Mouse (Mus musculus) liver, embryonic 11.5 days (tissue): ENCODE data around the gene Rfx8. TPM values are rescaled to one million over a fixed set of nuclear protein-coding genes. Genes with fewer than 3 reads are reported as not detected.

Experiments used
- ATAC-seq: fragments of 200-750 bp; cut with Nextera tagmentation; replicated peaks from 2 replicates; pipeline ENCODE4 v1.8.0; 2017; ENCODE audit warnings: moderate number of reproducible peaks, mild to moderate bottlenecking, moderate TSS enrichment, moderate library complexity; ENCODE audit not compliant: low FRiP score
- DNase-seq: peaks from one replicate; pipeline ENCODE4 v3.0.0-alpha.2; 2017; ENCODE audit warnings: low spot score
- H3K27ac ChIP-seq: fragments of 300-500 bp; sonication (generic); 2 replicates; pipeline ENCODE4 v1.5.1; 2014; ENCODE audit warnings: mild to moderate bottlenecking, low read depth, low read length, control low read depth
- H3K27me3 ChIP-seq: fragments of 300-500 bp; sonication (generic); replicated peaks from 2 replicates; pipeline ENCODE4 v1.6.1; 2014; ENCODE audit warnings: low read length, mixed read lengths; ENCODE audit not compliant: control insufficient read depth, insufficient read depth
- H3K36me3 ChIP-seq: fragments of 300-500 bp; sonication (generic); 2 replicates; pipeline ENCODE4 v1.6.1; 2014; ENCODE audit warnings: mild to moderate bottlenecking, low read length, moderate library complexity, mixed read lengths; ENCODE audit not compliant: control insufficient read depth, insufficient read depth
- H3K4me1 ChIP-seq: fragments of 300-500 bp; sonication (generic); replicated peaks from 2 replicates; pipeline ENCODE4 v1.6.1; 2014; ENCODE audit warnings: low read length, mixed read lengths; ENCODE audit not compliant: control insufficient read depth, insufficient read depth
- H3K4me2 ChIP-seq: fragments of 300-500 bp; sonication (generic); 2 replicates; pipeline ENCODE4 v1.6.1; 2014; ENCODE audit warnings: mild to moderate bottlenecking, control low read depth, moderate library complexity
- H3K4me3 ChIP-seq: fragments of 300-500 bp; sonication (generic); 2 replicates; pipeline ENCODE4 v1.5.1; 2014; ENCODE audit warnings: low read depth, low read length, control low read depth
- H3K9ac ChIP-seq: fragments of 300-500 bp; sonication (generic); 2 replicates; pipeline ENCODE4 v1.6.1; 2014; ENCODE audit warnings: low read depth, low read length, control low read depth
- H3K9me3 ChIP-seq: fragments of 300-500 bp; sonication (generic); 2 replicates; pipeline ENCODE4 v1.6.1; 2016; ENCODE audit warnings: low read length, inconsistent platforms, mixed read lengths; ENCODE audit not compliant: control insufficient read depth
- WGBS: fragments of 180-500 bp; shearing (Covaris S2); extraction: QIAGEN DNeasy Blood & Tissue Kit; methylation state at CpG from one replicate; pipeline ENCODE4 v1.1.7; 2014; 5-methylcytosine and 5-hydroxymethylcytosine counted together
- polyA plus RNA-seq: library from polyadenylated mRNA; unstranded; fragments of >200 nt; fragmentation: Nextera tagmentation; extraction: Ambion mirVana; gene quantifications from 2 replicates; pipeline ENCODE4 v1.2.1, GENCODE M21; 2014

Gene Rfx8
- polyA plus RNA-seq, 1 experiment from 2014 or later = 0.53 TPM

DNA sequence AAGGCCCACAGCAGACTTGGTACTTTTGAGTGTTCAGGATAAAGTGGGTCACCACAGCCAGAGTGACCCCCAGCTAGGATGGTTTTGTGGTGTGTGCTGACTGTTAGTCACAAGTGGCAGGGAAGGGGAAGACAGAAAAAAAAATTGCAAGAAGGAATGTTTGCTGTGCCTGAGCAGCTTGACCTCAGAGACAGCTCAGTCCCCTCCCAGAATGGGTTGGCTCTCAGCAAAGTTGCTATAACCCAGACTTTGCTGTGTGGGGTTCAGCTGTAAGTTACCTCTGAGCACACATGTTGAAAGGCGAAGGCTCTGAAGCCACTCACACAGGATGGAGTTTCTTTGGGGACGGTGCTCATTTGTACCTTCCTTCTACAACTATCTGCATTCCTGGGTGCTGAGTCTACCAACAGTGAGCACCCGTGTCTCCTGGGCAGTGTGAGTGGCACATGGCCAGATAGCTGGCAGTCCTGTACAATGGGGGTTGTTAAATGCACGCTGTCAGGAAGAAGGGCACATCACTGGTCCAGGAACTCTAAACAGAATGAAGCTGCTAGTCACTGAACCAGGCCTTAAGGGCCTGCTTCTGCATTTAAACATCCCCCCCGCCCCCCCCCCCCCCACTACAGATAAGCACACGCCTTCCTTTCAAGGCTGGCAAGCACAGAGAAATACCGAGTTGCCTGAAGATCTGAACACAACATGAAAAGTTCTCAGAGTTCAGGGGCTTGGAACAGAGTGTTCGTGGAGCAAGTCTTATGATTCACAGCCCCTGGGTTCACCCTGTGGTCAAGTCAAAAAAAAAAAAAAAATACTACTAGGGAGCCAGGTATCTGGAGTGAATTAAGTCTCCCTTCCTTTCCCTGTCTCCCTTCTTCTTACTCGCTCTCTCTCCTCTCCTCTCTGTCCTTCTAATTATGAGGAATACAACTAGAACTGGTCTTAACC, 38.7 kb upstream of the Rfx8 start:
- Histone ChIP-seq H3K4me2 (no peak overlapping the region), H3K9me3 (no peaks in the 10 kb centered on the region), H3K36me3 (no peaks in the 10 kb centered on the region), H3K27me3 (no peaks in the 10 kb centered on the region), H3K27ac (no peak overlapping the region), H3K4me3 (no peak overlapping the region), H3K9ac (no peak overlapping the region), H3K4me1 (peaks cover 8% of the 10 kb centered on the region)
- no peak for DNase-seq
- ATAC-seq = no peak
- WGBS = 34% methylated on average over 9 of the region's 9 CpGs

DNA sequence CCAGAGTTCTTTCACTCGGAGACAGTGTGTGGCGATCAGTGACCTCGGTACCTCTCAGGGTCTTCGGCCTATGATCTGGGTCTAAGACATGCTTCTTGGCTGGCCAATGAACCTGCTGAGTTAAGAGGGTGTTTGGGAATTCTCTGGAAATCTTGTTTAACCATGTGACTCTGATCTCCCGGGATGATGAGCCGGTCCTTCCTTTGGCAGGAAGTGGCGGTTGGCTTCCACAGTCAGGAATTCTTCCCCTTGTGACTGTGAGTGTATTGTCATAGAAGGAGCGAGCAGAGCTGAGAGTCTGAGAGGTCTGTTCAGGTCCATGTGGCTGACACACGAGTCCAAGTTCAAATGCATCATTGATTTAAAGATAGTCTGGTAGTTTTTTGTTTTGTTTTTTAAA, 37.4 kb upstream of the Rfx8 start:
- Histone ChIP-seq H3K4me1 (peaks cover 18% of the 10 kb centered on the region), H3K27me3 (no peaks in the 10 kb centered on the region), H3K9ac (no peak overlapping the region), H3K9me3 (no peaks in the 10 kb centered on the region), H3K4me2 (no peak overlapping the region), H3K4me3 (no peak overlapping the region), H3K27ac (no peak overlapping the region), H3K36me3 (no peaks in the 10 kb centered on the region)
- no peak for DNase-seq
- WGBS = 67% methylated on average over 9 of the region's 9 CpGs
- ATAC-seq = no peak

DNA sequence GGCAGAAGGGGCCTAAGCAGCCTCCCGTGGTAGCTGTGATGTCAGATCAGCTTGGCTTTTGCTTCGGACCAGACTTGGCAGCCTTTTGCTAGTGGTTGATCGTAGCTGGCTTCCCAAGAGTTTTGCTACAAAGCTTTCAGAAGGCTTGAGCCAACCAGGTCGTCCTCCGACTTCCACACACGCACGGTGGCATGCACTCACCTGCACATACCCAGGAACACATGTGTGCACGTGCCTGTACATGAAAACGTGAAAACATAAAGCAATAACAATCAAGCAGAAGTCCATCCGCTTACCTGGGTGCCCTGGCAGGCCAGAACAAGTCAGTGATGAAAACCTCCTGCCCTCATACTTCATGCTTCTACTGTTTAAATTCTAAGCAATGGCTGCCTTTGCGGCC, 36.2 kb upstream of the Rfx8 start:
- H3K9me3 ChIP-seq = no peaks in the 10 kb centered on the region
- no peak overlapping the region for H3K27ac ChIP-seq
- no peaks in the 10 kb centered on the region for H3K36me3 ChIP-seq
- no peak for ATAC-seq
- H3K27me3 ChIP-seq = no peaks in the 10 kb centered on the region
- H3K4me3 ChIP-seq = no peak overlapping the region
- H3K4me1 ChIP-seq = peaks cover 18% of the 10 kb centered on the region
- no peak overlapping the region for H3K9ac ChIP-seq
- no peak for DNase-seq
- WGBS = 86% methylated on average over 11 of the region's 11 CpGs
- H3K4me2 ChIP-seq = no peak overlapping the region

DNA sequence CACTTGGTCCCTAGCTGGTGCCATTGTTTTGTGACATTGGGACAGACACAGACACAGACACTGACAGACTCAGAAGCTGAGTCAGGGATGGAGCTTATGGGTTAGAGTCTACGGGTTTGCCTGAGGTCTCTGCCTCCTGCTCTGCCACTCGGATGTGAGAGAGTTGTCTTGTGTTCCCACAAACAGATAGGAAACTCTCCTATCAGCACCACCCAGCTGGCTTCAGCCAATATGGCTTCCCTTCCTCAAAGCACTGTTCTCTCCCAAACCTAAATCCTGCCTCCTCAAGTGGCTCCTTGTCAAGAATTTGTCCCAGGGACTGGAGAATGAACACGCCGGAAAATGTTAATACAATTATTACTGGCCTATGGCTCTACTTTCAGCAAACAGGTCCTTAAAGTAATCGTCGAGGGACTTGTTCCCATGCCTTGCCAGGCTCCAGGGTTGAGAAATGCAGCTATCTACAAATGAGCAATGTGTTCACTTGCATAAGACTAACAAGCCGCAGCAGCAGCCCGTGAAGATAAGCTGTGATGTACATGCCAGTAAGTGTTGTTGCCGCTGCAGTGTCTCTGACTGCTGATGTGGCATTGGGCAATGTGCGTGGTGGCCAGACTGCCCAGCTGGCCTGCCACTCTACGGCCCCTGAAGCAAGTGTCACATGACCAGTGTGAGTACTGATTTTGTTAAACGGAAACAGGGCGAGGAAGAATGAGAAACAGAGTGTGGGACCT, 33.6 kb upstream of the Rfx8 start:
- no peak overlapping the region for H3K4me3 ChIP-seq
- WGBS = 40% methylated on average over 13 of the region's 13 CpGs
- ATAC-seq = peak; percentile 88

DNA sequence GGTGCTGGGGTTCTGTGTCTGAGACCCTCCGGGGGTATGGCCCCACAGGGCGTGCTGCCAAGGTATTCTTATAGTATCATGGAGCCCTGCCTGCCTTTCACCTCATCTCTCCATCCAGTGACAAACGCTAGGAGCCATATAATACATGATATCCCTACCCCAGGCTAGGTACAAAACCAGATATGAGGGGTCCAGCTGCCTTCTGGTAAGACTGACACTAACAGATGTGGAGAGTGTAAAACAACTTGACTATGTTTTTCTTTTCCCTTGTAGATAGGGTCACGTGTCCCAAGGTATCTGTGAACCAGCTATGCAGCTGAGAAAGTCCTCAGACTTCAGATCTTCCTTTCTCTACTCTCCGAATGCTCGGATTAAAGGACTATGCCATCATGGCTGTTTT, 30.7 kb upstream of the Rfx8 start:
- H3K27ac ChIP-seq = no peak overlapping the region
- DNase-seq = no peak
- no peaks in the 10 kb centered on the region for H3K9me3 ChIP-seq
- no peaks in the 10 kb centered on the region for H3K36me3 ChIP-seq
- WGBS = 79% methylated on average over 6 of the region's 6 CpGs
- no peak overlapping the region for H3K9ac ChIP-seq
- no peaks in the 10 kb centered on the region for H3K27me3 ChIP-seq
- no peak for ATAC-seq
- no peak overlapping the region for H3K4me3 ChIP-seq
- no peak overlapping the region for H3K4me2 ChIP-seq
- peaks cover 22% of the 10 kb centered on the region for H3K4me1 ChIP-seq

More for the DNA sequence above, 33.6 kb upstream of the Rfx8 start:
- no peak for DNase-seq
- Histone ChIP-seq H3K4me1 (peaks cover 21% of the 10 kb centered on the region), H3K9ac (no peak overlapping the region), H3K27ac (peak overlapping the region; percentile 29), H3K36me3 (no peaks in the 10 kb centered on the region), H3K27me3 (no peaks in the 10 kb centered on the region), H3K4me2 (peak overlapping the region; percentile 24), H3K9me3 (no peaks in the 10 kb centered on the region)

DNA sequence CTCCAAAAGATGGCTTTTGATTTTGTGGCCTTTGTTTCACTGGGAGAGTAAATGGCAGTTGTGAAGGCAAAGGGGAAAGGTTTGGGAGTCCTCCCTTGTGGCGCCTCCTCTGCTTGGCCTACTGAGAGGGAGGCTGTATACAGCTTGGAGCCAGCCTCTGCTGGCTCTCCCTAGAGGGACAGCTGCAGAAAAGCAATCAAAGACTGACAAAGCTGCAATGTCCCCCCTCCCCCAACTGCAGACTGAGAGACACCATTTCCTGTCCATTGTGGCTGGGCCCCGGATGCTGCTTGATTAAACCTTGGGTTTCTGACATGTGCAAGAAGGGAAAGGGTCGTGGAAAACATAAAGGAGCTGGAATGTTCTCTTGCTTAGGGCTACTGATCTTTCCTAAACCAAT, 28.9 kb upstream of the Rfx8 start:
- H3K9me3 ChIP-seq = no peaks in the 10 kb centered on the region
- H3K4me1 ChIP-seq = peaks cover 19% of the 10 kb centered on the region
- no peaks in the 10 kb centered on the region for H3K36me3 ChIP-seq
- H3K9ac ChIP-seq = no peak overlapping the region
- 16% methylated on average over 3 of the region's 3 CpGs for WGBS
- DNase-seq (no peak), ATAC-seq (no peak)
- no peak overlapping the region for H3K4me2 ChIP-seq
- no peak overlapping the region for H3K4me3 ChIP-seq
- no peaks in the 10 kb centered on the region for H3K27me3 ChIP-seq
- no peak overlapping the region for H3K27ac ChIP-seq

DNA sequence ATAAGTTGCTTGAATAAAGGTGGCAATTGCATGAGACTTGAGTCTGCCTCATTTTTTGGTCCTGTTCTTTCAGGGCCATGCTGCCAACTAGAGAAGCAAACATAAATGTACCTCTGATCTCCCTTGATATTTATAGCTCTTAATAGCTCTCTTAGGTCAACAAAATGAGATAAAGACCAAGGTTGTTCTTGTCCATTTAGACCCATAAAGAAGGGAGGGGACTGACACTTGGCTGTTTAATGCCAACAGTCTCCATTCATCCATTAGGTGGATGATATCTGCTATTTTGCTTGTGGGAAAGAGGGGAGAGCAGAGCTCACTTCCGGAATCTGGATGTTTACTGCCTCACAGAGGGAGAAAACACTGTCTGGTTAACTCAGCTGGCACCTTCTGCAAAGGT, 28.4 kb upstream of the Rfx8 start:
- H3K27ac ChIP-seq = no peak overlapping the region
- H3K9ac ChIP-seq = no peak overlapping the region
- H3K4me2 ChIP-seq = no peak overlapping the region
- WGBS = 17% methylated on average over 1 of the region's 1 CpGs
- no peak overlapping the region for H3K4me3 ChIP-seq
- H3K36me3 ChIP-seq = no peaks in the 10 kb centered on the region
- no peak for ATAC-seq
- H3K27me3 ChIP-seq = no peaks in the 10 kb centered on the region
- no peaks in the 10 kb centered on the region for H3K9me3 ChIP-seq
- no peak for DNase-seq
- peaks cover 15% of the 10 kb centered on the region for H3K4me1 ChIP-seq

DNA sequence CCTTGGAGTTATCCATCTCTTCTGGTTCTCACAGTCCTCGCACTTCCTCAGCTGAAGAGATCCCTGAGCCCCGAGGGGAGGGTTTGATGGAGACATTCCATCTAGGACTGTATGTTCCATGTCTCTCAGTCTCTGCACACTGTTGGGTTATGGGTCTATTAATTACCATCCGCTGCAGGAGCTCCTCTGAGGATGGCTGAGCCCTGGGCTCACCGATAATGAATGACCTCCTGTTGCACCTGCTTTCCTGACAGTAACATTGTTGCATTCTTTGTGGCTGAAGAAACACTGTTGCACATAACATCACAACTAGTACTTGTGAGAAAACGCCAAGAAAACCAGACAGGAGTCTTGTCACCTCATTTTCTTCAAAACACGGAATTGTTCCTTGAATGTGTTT, 27.9 kb upstream of the Rfx8 start:
- Histone ChIP-seq H3K4me1 (peaks cover 9% of the 10 kb centered on the region), H3K9ac (no peak overlapping the region), H3K27ac (no peak overlapping the region), H3K4me3 (no peak overlapping the region), H3K4me2 (no peak overlapping the region), H3K27me3 (no peaks in the 10 kb centered on the region), H3K9me3 (no peaks in the 10 kb centered on the region), H3K36me3 (no peaks in the 10 kb centered on the region)
- ATAC-seq (no peak), DNase-seq (no peak)
- 74% methylated on average over 6 of the region's 6 CpGs for WGBS
